9 mouse cellular contexts compared by ENCODE assay signal in genomic region chr9:9899070-9899469, GRCm38 (mm10).
DNase-seq lines count a peak whose midpoint lies in the region; ATAC-seq and TF ChIP-seq lines count a peak whose summit lies in the region.
"Had no signal": no experiment of that assay in that cellular context is flagged by ENCODE, and none has a peak within 500 bp of the region (broad histone marks: within the 10 kb centered on the region; RNA-seq: fewer than 3 reads in every experiment).

No protein-coding gene starts in this region.

- no peak overlapping the region for H3K4me3 ChIP-seq in layer of hippocampus, adult 2 months
- no peak overlapping the region for H3K4me3 ChIP-seq in midbrain, embryonic 16.5 days (ENCODE audit: low read depth, low read length)
- H3K4me3 ChIP-seq in liver, embryonic 12.5 days: no peak overlapping the region
- H3K4me3 ChIP-seq: heart, embryonic 10.5 days had no signal

- H3K27me3 ChIP-seq in midbrain, embryonic 16.5 days (ENCODE audit: control insufficient read depth, insufficient read depth, low read depth, low read length): no peaks in the 10 kb centered on the region
- H3K27me3 ChIP-seq in liver, embryonic 12.5 days (replicated peaks): no peaks in the 10 kb centered on the region

- no peaks in the 10 kb centered on the region for H3K36me3 ChIP-seq in midbrain, embryonic 16.5 days (ENCODE audit: control insufficient read depth, insufficient read depth, low read length)
- H3K36me3 ChIP-seq in liver, embryonic 12.5 days: no peaks in the 10 kb centered on the region
- H3K36me3 ChIP-seq: heart, embryonic 10.5 days had no signal

- H3K4me1 ChIP-seq in midbrain, embryonic 16.5 days (ENCODE audit: control insufficient read depth, insufficient read depth, low read length): peaks cover 3% of the 10 kb centered on the region; the same call in 1 of the 2 replicates
- H3K4me1 ChIP-seq in liver, embryonic 12.5 days: no peaks in the 10 kb centered on the region
- H3K4me1 ChIP-seq: heart, embryonic 10.5 days had no signal

- H3K27ac ChIP-seq in layer of hippocampus, adult 2 months: peak overlapping the region; percentile 73
- H3K27ac ChIP-seq in midbrain, embryonic 16.5 days (ENCODE audit: low read length): no peak overlapping the region
- no peak overlapping the region for H3K27ac ChIP-seq in liver, embryonic 12.5 days
- H3K27ac ChIP-seq: heart, embryonic 10.5 days had no signal

- DNase-seq in heart, adult 18-20 months: peak; percentile 7 to 12
- no peak for DNase-seq in heart, adult 11 months
- DNase-seq in cerebellum, adult 9-10 months: peak; percentile 77
- DNase-seq in layer of hippocampus, adult 2 months (ENCODE audit: low spot score in 2 of 2): peak; percentile 76 to 78
- DNase-seq in spleen, postnatal 36 days (ENCODE audit: low spot score in 2 of 2): no peak
- no peak for DNase-seq in testis, postnatal 14 days (ENCODE audit: low spot score)

- 0 out of 2 replicates have a peak, but pooled peaks have one; percentile 66 for ATAC-seq in midbrain, embryonic 16.5 days
- ATAC-seq in liver, embryonic 12.5 days: no peak

- WGBS in midbrain, embryonic 16.5 days: 57% methylated on average over 5 of the region's 5 CpGs
- 50% methylated on average over 5 of the region's 5 CpGs for WGBS in liver, embryonic 12.5 days (ENCODE audit: insufficient replicate concordance)

- H3K9me3 ChIP-seq in midbrain, embryonic 16.5 days (replicated peaks; ENCODE audit: control insufficient read depth, low read length, poor library complexity, severe bottlenecking): no peaks in the 10 kb centered on the region
- H3K9me3 ChIP-seq in liver, embryonic 12.5 days (replicated peaks): no peaks in the 10 kb centered on the region
- H3K9me3 ChIP-seq: heart, embryonic 10.5 days had no signal

- no peak overlapping the region for H3K4me2 ChIP-seq in midbrain, embryonic 16.5 days (ENCODE audit: low read length)
- no peak overlapping the region for H3K4me2 ChIP-seq in liver, embryonic 12.5 days

- H3K9ac ChIP-seq in midbrain, embryonic 16.5 days (ENCODE audit: low read depth, low read length): no peak overlapping the region
- H3K9ac ChIP-seq in liver, embryonic 12.5 days: no peak overlapping the region

- no peak for TF ChIP-seq CTCF in layer of hippocampus, adult 2 months (conservative IDR thresholded peaks at IDR 0.05)

Comparison
In these comparisons a context has a peak if more than half of its experiments do, and no peak if none do; other contexts are left out.
1. DNase-seq: peak in heart, adult 18-20 months (2 of 2), cerebellum, adult 9-10 months (single experiment) and layer of hippocampus, adult 2 months (2 of 2); none in heart, adult 11 months (single experiment), spleen, postnatal 36 days (0 of 2) and testis, postnatal 14 days (single experiment).